Mouse (Mus musculus) cerebellum, adult 8-10 months (tissue): Measurements from ENCODE around the gene Sct.

ENCODE experiments used
- DNase-seq: peaks from one replicate; pipeline ENCODE4 v3.0.0; 2022

Sct gene

GRCm38 (mm10) chr7:141278766-141279590 lies at the start of gene Sct:
Gene Sct, minus strand, starts transcription at chr7:141279133.
- DNase-seq: peak; percentile 56

GRCm38 (mm10) chr7:141328373-141328990 lies 49.5 kb upstream of the Sct start:
- no peak for DNase-seq

GRCm38 (mm10) chr7:141327469-141328372 lies 48.8 kb upstream of the Sct start, which contains the start of the genes Deaf1 and Tmem80:
Gene Deaf1, minus strand, starts transcription at chr7:141327690.
Gene Tmem80, plus strand, starts transcription at chr7:141327739.
- DNase-seq: peak; percentile 100

- DNase-seq: peak; percentile 49
Measured at GRCm38 (mm10) chr7:141326546-141327446, 47.9 kb upstream of the Sct start.

GRCm38 (mm10) chr7:141324686-141325085 lies 45.8 kb upstream of the Sct start:
- no peak for DNase-seq

GRCm38 (mm10) chr7:141319446-141319845 lies 40.5 kb upstream of the Sct start:
- DNase-seq: no peak

GRCm38 (mm10) chr7:141317619-141318132 lies 38.7 kb upstream of the Sct start:
- no peak for DNase-seq

- no peak for DNase-seq
Measured at GRCm38 (mm10) chr7:141315974-141316373, 37.0 kb upstream of the Sct start.

GRCm38 (mm10) chr7:141315076-141315475 lies 36.1 kb upstream of the Sct start:
- DNase-seq: no peak

GRCm38 (mm10) chr7:141314416-141314815 lies 35.5 kb upstream of the Sct start:
- DNase-seq: no peak

GRCm38 (mm10) chr7:141304537-141304936 lies 25.6 kb upstream of the Sct start:
- no peak for DNase-seq

- no peak for DNase-seq
Measured at GRCm38 (mm10) chr7:141302702-141303268, 23.9 kb upstream of the Sct start.

- peak; percentile 62 for DNase-seq
Measured at GRCm38 (mm10) chr7:141301386-141301785, 22.5 kb upstream of the Sct start.

- peak; percentile 60 for DNase-seq
Measured at GRCm38 (mm10) chr7:141299175-141299574, 20.2 kb upstream of the Sct start.

GRCm38 (mm10) chr7:141297926-141298650 lies 19.2 kb upstream of the Sct start:
- DNase-seq: no peak

- DNase-seq: no peak
Measured at GRCm38 (mm10) chr7:141294479-141294878, 15.5 kb upstream of the Sct start.

GRCm38 (mm10) chr7:141293852-141294471 lies 15.0 kb upstream of the Sct start:
- peak; percentile 28 for DNase-seq

- no peak for DNase-seq
Measured at GRCm38 (mm10) chr7:141292583-141293388, 13.9 kb upstream of the Sct start.

GRCm38 (mm10) chr7:141291921-141292582 lies 13.1 kb upstream of the Sct start, which contains the start of gene Drd4:
Gene Drd4, plus strand, starts transcription at chr7:141292006.
- DNase-seq: no peak
